Mouse (Mus musculus): Measurements from ENCODE around the gene Dtx1.

The Dtx1 gene

GRCm38 (mm10) chr5:120640094-120640493 lies 71.6 kb downstream of the Dtx1 start:
- no peak for DNase-seq (ENCODE audit: low spot score)

DNA sequence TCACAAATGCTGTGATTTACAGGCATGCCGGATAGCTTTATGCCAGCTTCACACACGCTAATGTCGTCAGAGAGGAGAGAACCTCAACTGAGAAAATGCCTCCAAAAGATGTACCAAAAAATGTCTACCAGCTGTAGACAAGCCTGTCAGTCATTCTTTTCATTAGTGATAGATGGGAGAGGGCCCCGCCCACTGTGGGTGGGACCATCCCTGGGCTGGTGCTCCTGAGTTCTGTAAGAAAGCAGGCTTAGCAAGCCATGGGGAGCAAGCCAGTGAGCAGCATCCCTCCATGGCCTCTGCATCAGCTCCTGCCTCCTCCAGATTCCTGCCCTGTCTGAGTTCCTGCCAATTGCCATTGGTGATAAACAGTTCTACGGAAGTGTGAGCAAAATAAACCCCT lies 76.1 kb downstream of the Dtx1 start:
- DNase-seq (ENCODE audit: low spot score), result no peak

- DNase-seq (ENCODE audit: low spot score), result no peak
These were observed 76.9 kb downstream of the Dtx1 start for GRCm38 (mm10) chr5:120634860-120635259.

DNA sequence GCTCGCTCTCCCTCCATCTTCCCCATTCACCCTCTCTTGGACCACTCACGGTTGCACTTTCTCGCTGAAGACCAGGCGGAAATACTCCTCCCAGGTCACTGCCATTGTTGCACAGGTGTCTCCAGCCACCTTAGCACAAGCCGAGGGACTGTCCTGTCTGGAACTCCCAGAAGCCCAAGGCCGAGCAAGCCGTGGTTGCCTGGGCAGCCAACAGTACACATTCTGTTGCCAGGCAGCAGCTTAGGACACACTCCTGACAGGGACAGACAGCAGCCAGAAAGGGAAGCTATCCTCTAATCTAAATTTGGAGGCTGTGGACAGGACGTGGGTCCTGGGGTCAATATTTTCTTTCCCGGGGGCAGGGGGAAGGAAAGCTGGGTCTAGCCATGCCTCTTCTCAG lies 77.6 kb downstream of the Dtx1 start, which contains the start of gene Cfap73:
Gene Cfap73 (minus strand): TSS at position 105 of the 400 bp plus-strand sequence.
- DNase-seq (ENCODE audit: low spot score), result no peak

DNA sequence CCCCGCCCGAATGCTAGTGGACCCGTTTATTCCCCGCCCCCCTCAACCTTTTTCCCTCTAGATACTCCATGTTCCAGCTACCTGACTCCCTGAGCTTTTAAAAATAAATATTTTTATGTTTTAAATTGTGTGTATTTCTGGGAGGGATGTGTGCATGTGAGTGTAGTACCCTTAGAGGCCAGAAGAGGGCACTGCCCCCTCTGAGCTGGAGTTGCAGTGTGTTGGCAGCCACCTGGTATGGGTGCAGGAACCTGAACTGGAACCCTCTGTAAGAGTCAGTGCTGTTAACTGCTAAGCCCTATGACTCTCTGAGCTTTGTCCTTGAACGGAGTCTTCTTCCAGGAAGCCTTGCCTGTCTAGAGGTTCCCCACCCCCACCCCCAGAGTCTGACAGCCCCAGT lies 79.8 kb downstream of the Dtx1 start:
- no peak for DNase-seq (ENCODE audit: low spot score)

- no peak for DNase-seq (ENCODE audit: low spot score)
These were observed 80.6 kb downstream of the Dtx1 start for GRCm38 (mm10) chr5:120631128-120631527.
